ENCODE assay signal across 8 mouse cellular contexts in genomic region chr10:7681343-7682025, GRCm38 (mm10). TPM values are rescaled to one million over a fixed set of nuclear protein-coding genes. Genes with fewer than 3 reads are reported as not detected.
DNase-seq lines count a peak whose midpoint lies in the region; ATAC-seq and TF ChIP-seq lines count a peak whose summit lies in the region.

No protein-coding gene starts in this region.

- peak overlapping the region; percentile 96 for H3K9ac ChIP-seq in hindbrain, embryonic 15.5 days

- WGBS in hindbrain, embryonic 15.5 days: under 1% methylated on average over 60 of the region's 64 CpGs
- under 1% methylated on average over 45 of the region's 64 CpGs for WGBS in macrophage (ENCODE audit: missing documents)

- peak overlapping the region; percentile 91 for H3K4me3 ChIP-seq in hindbrain, embryonic 15.5 days
- H3K4me3 ChIP-seq in left cerebral cortex, adult 2 months: peak overlapping the region; percentile 93
- H3K4me3 ChIP-seq in macrophage (ENCODE audit: inconsistent target): peak overlapping the region; percentile 65

- H3K36me3 ChIP-seq in hindbrain, embryonic 15.5 days: peaks cover 18% of the 10 kb centered on the region
- H3K36me3 ChIP-seq in macrophage (ENCODE audit: inconsistent target): no peaks in the 10 kb centered on the region

- no peaks in the 10 kb centered on the region for H3K9me3 ChIP-seq in hindbrain, embryonic 15.5 days

- peak; percentile 36 for TF ChIP-seq CTCF in left cerebral cortex, adult 2 months (IDR thresholded peaks at IDR 0.05)

- H3K27me3 ChIP-seq in hindbrain, embryonic 15.5 days: no peaks in the 10 kb centered on the region

- H3K79me2 ChIP-seq in macrophage (ENCODE audit: inconsistent target): peaks cover 92% of the 10 kb centered on the region

- peak overlapping the region; percentile 78 for H3K4me2 ChIP-seq in hindbrain, embryonic 15.5 days

- H3K4me1 ChIP-seq in hindbrain, embryonic 15.5 days (replicated peaks): peaks cover 50% of the 10 kb centered on the region

- intact Hi-C loops in left cerebral cortex, adult 2 months (cut with DNase I): loop anchor here (1.0 kb wide), 1 partner anchor 18 kb away; no protein-coding TSS in a partner anchor

- DNase-seq in ZHBTc4 (ENCODE audit: low read depth, low spot score): peak; percentile 81
- peak; percentile 35 to 68 for DNase-seq in cerebellum, postnatal 4 days (ENCODE audit: low spot score in 2 of 2)
- DNase-seq in gastrocnemius, adult 18-20 months (ENCODE audit: low spot score): peak; percentile 66
- DNase-seq in left cerebral cortex, adult 2 months (ENCODE audit: extremely low spot score in 1 of 2, low spot score in 2 of 2): peak; percentile 49 to 61
- peak; percentile 48 for DNase-seq in right cerebral cortex, adult 18-20 months
- DNase-seq in urinary bladder, adult 18-20 months (ENCODE audit: low spot score in 2 of 2): peak; percentile 66 to 73

- peak overlapping the region; percentile 98 for H3K27ac ChIP-seq in hindbrain, embryonic 15.5 days (replicated peaks)
- peak overlapping the region; percentile 98 for H3K27ac ChIP-seq in left cerebral cortex, adult 2 months
- peak overlapping the region; percentile 10; the same call in 1 of the 2 replicates for H3K27ac ChIP-seq in macrophage

- peak; percentile 80 for ATAC-seq in hindbrain, embryonic 15.5 days (ENCODE audit: low FRiP score, low read depth)

RNA-seq across cellular contexts. Expression of gene Lats1, which starts 0.5 kb away (rescaled TPM):
- 10 to 100 TPM in 1 of 2 experiments, 1 to 10 TPM in 1; 8.3 to 11.1 TPM for total RNA-seq in gastrocnemius, adult 18-20 months (2021)
- polyA plus RNA-seq in hindbrain, embryonic 15.5 days (2015; fragmentation: Nextera tagmentation; extraction: Ambion mirVana): 8.9 and 9.5 TPM in 2 replicates
- 10 to 100 TPM; 31.9 to 32.0 TPM for total RNA-seq in left cerebral cortex, adult 2 months (2021)
- 10 to 100 TPM; 43.0 to 72.6 (median 57.6) TPM for total RNA-seq in macrophage (2018; cell fraction: chromatin; rRNA removed)
- total RNA-seq in macrophage (2018; cell fraction: cytosol; rRNA removed): 10 to 100 TPM; 26.4 to 36.3 (median 29.8) TPM
- total RNA-seq in macrophage (2018; cell fraction: nucleus; rRNA removed): 10 to 100 TPM; 39.2 to 80.1 (median 52.5) TPM
- 12.6 to 14.5 TPM (median 13.7 TPM) in 3 replicates for polyA plus RNA-seq in macrophage (2018)

RNA-seq across cellular contexts. Expression of gene Pcmt1, which starts 0.5 kb away (rescaled TPM):
- 100 to 1,000 TPM; 107 to 120 TPM for total RNA-seq in gastrocnemius, adult 18-20 months (2021)
- polyA plus RNA-seq in hindbrain, embryonic 15.5 days (2015; fragmentation: Nextera tagmentation; extraction: Ambion mirVana): 172 and 174 TPM in 2 replicates
- 100 to 1,000 TPM; 183 to 205 TPM for total RNA-seq in left cerebral cortex, adult 2 months (2021)
- total RNA-seq in macrophage (2018; cell fraction: chromatin; rRNA removed): 10 to 100 TPM; 19.5 to 85.0 (median 40.0) TPM
- total RNA-seq in macrophage (2018; cell fraction: cytosol; rRNA removed): 10 to 100 TPM; 32.5 to 58.6 (median 45.1) TPM
- total RNA-seq in macrophage (2018; cell fraction: nucleus; rRNA removed): 100 to 1,000 TPM in 1 of 26 experiments, 10 to 100 TPM in 25; 27.9 to 115 (median 47.1) TPM
- polyA plus RNA-seq in macrophage (2018): 35.0 to 67.7 TPM (median 47.9 TPM) in 3 replicates

RNA-seq across cellular contexts. Expression of gene Nup43, which starts 14.2 kb away (rescaled TPM):
- total RNA-seq in gastrocnemius, adult 18-20 months (2021): 1 to 10 TPM; 5.8 TPM
- polyA plus RNA-seq in hindbrain, embryonic 15.5 days (2015; fragmentation: Nextera tagmentation; extraction: Ambion mirVana): 31.1 and 32.0 TPM in 2 replicates
- total RNA-seq in left cerebral cortex, adult 2 months (2021): 1 to 10 TPM; 5.2 to 5.6 TPM
- 1 to 10 TPM in 18 of 26 experiments, under 1 TPM in 6, not detected in 2; 0.53 to 7.3 (median 2.1) TPM for total RNA-seq in macrophage (2018; cell fraction: chromatin; rRNA removed)
- 1 to 10 TPM; 1.8 to 6.9 (median 4.9) TPM for total RNA-seq in macrophage (2018; cell fraction: cytosol; rRNA removed)
- 10 to 100 TPM in 1 of 26 experiments, 1 to 10 TPM in 19, under 1 TPM in 4, not detected in 2; 0.60 to 14.9 (median 1.7) TPM for total RNA-seq in macrophage (2018; cell fraction: nucleus; rRNA removed)
- polyA plus RNA-seq in macrophage (2018): 4.6 to 21.2 TPM (median 6.0 TPM) in 3 replicates

RNA-seq across cellular contexts. Expression of gene Katna1, which starts 44.3 kb away (rescaled TPM):
- 10 to 100 TPM; 11.8 to 13.9 TPM for total RNA-seq in gastrocnemius, adult 18-20 months (2021)
- polyA plus RNA-seq in hindbrain, embryonic 15.5 days (2015; fragmentation: Nextera tagmentation; extraction: Ambion mirVana): 27.6 and 30.7 TPM in 2 replicates
- total RNA-seq in left cerebral cortex, adult 2 months (2021): 10 to 100 TPM; 16.8 to 18.5 TPM
- 100 to 1,000 TPM in 14 of 26 experiments, 10 to 100 TPM in 12; 59.1 to 224 (median 102) TPM for total RNA-seq in macrophage (2018; cell fraction: chromatin; rRNA removed)
- total RNA-seq in macrophage (2018; cell fraction: cytosol; rRNA removed): 10 to 100 TPM; 25.2 to 54.0 (median 35.5) TPM
- 100 to 1,000 TPM in 6 of 26 experiments, 10 to 100 TPM in 20; 40.8 to 299 (median 71.2) TPM for total RNA-seq in macrophage (2018; cell fraction: nucleus; rRNA removed)
- polyA plus RNA-seq in macrophage (2018): 26.3 to 32.2 TPM (median 29.9 TPM) in 3 replicates

Comparison
In these comparisons a context has a peak if more than half of its experiments do, and no peak if none do; other contexts are left out.
1. Peak in every context shown above with its lines: DNase-seq, ATAC-seq, H3K4me3 ChIP-seq and H3K27ac ChIP-seq.
2. H3K27ac ChIP-seq: peak in every context shown above with its lines; median percentile 98 in hindbrain, embryonic 15.5 days; 98 in left cerebral cortex, adult 2 months; 10 in macrophage.